Mouse (Mus musculus): Measurements from ENCODE around the gene Bpifb1. TPM values are rescaled to one million over a fixed set of nuclear protein-coding genes. Genes with fewer than 3 reads are reported as not detected.
"Not testable (repeated sequence)": the region's sequence is repeated elsewhere in the genome, so short reads cannot be mapped to it uniquely, and the experiment has no call there.

Bpifb1 gene
- polyA plus RNA-seq, 1 experiment from 2014 or later = not detected

- 87% methylated on average over 5 of the region's 5 CpGs for WGBS
- Histone ChIP-seq H3K4me3 (no peak overlapping the region), H3K27me3 (replicated peaks; ENCODE audit: low read depth, poor library complexity, severe bottlenecking) (no peaks in the 10 kb centered on the region), H3K27ac (replicated peaks) (no peak overlapping the region), H3K9me3 (no peaks in the 10 kb centered on the region), H3K36me3 (replicated peaks) (no peaks in the 10 kb centered on the region), H3K4me1 (peaks cover 22% of the 10 kb centered on the region)
- no peak for DNase-seq (ENCODE audit: low spot score)
Observed at GRCm38 (mm10) chr2:154219950-154220349, 29.3 kb downstream of the Bpifb1 start.

- H3K9me3 ChIP-seq = no peaks in the 10 kb centered on the region
- H3K4me3 ChIP-seq = peak within 1 kb of the TSS; percentile 36; the same call in 1 of the 2 replicates
- 3% methylated on average over 14 of the region's 14 CpGs for WGBS
- H3K27me3 ChIP-seq (replicated peaks; ENCODE audit: low read depth, poor library complexity, severe bottlenecking) = no peaks in the 10 kb centered on the region
- no peaks in the 10 kb centered on the region for H3K36me3 ChIP-seq (replicated peaks)
- peak within 1 kb of the TSS; percentile 37; the same call in 1 of the 2 replicates for H3K27ac ChIP-seq (replicated peaks)
- DNase-seq (ENCODE audit: low spot score) = peak; percentile 69
- H3K4me1 ChIP-seq = peaks cover 27% of the 10 kb centered on the region
Observed at GRCm38 (mm10) chr2:154223265-154223916, 32.8 kb downstream of the Bpifb1 start, which contains the start of gene Bpifb5. TSS of gene Bpifb5 (plus strand) at chr2:154223742.

- DNase-seq (ENCODE audit: low spot score) = peak; percentile 31
- H3K36me3 ChIP-seq (replicated peaks) = no peaks in the 10 kb centered on the region
- peaks cover 27% of the 10 kb centered on the region for H3K4me1 ChIP-seq
- 4% methylated on average over 2 of the region's 2 CpGs for WGBS
- peak overlapping the region; percentile 37; the same call in 1 of the 2 replicates for H3K27ac ChIP-seq (replicated peaks)
- no peaks in the 10 kb centered on the region for H3K27me3 ChIP-seq (replicated peaks; ENCODE audit: low read depth, poor library complexity, severe bottlenecking)
- peak overlapping the region; percentile 36; the same call in 1 of the 2 replicates for H3K4me3 ChIP-seq
- H3K9me3 ChIP-seq = no peaks in the 10 kb centered on the region
Observed at GRCm38 (mm10) chr2:154223917-154224273, 33.3 kb downstream of the Bpifb1 start.

- Histone ChIP-seq H3K36me3 (replicated peaks) (no peaks in the 10 kb centered on the region), H3K27ac (replicated peaks) (peak overlapping the region; percentile 2; the same call in 1 of the 2 replicates), H3K4me1 (peaks cover 27% of the 10 kb centered on the region), H3K4me3 (no peak overlapping the region), H3K9me3 (no peaks in the 10 kb centered on the region), H3K27me3 (replicated peaks; ENCODE audit: low read depth, poor library complexity, severe bottlenecking) (no peaks in the 10 kb centered on the region)
- WGBS = 65% methylated on average over 4 of the region's 4 CpGs
- DNase-seq (ENCODE audit: low spot score) = peak; percentile 16
Observed at GRCm38 (mm10) chr2:154226991-154227390, 36.4 kb downstream of the Bpifb1 start.

- Histone ChIP-seq H3K27me3 (replicated peaks; ENCODE audit: low read depth, poor library complexity, severe bottlenecking) (no peaks in the 10 kb centered on the region), H3K4me1 (peaks cover 23% of the 10 kb centered on the region), H3K4me3 (no peak overlapping the region), H3K9me3 (no peaks in the 10 kb centered on the region), H3K27ac (replicated peaks) (no peak overlapping the region), H3K36me3 (replicated peaks) (no peaks in the 10 kb centered on the region)
- WGBS = 89% methylated on average over 5 of the region's 5 CpGs
- DNase-seq (ENCODE audit: low spot score) = no peak
Observed at GRCm38 (mm10) chr2:154227830-154228229, 37.2 kb downstream of the Bpifb1 start.

- no peaks in the 10 kb centered on the region for H3K4me1 ChIP-seq
- no peaks in the 10 kb centered on the region for H3K9me3 ChIP-seq
- 91% methylated on average over 6 of the region's 6 CpGs for WGBS
- H3K27me3 ChIP-seq (replicated peaks; ENCODE audit: low read depth, poor library complexity, severe bottlenecking) = no peaks in the 10 kb centered on the region
- no peaks in the 10 kb centered on the region for H3K36me3 ChIP-seq (replicated peaks)
- no peak overlapping the region for H3K4me3 ChIP-seq
- H3K27ac ChIP-seq (replicated peaks) = no peak overlapping the region
- no peak for DNase-seq (ENCODE audit: low spot score)
Observed at GRCm38 (mm10) chr2:154233426-154233825, 42.8 kb downstream of the Bpifb1 start.

GRCm38 (mm10) chr2:154240771-154241170 lies 50.2 kb downstream of the Bpifb1 start:
- WGBS = 91% methylated on average over 6 of the region's 6 CpGs
- Histone ChIP-seq H3K4me3 (no peak overlapping the region), H3K27ac (replicated peaks) (no peak overlapping the region), H3K27me3 (replicated peaks; ENCODE audit: low read depth, poor library complexity, severe bottlenecking) (no peaks in the 10 kb centered on the region), H3K36me3 (replicated peaks) (no peaks in the 10 kb centered on the region), H3K4me1 (no peaks in the 10 kb centered on the region), H3K9me3 (no peaks in the 10 kb centered on the region)
- DNase-seq (ENCODE audit: low spot score) = no peak

- 94% methylated on average over 11 of the region's 12 CpGs for WGBS
- H3K4me1 ChIP-seq; H3K4me3 ChIP-seq; H3K27ac ChIP-seq (replicated peaks); DNase-seq (ENCODE audit: low spot score); H3K27me3 ChIP-seq (replicated peaks; ENCODE audit: low read depth, poor library complexity, severe bottlenecking); H3K9me3 ChIP-seq; H3K36me3 ChIP-seq (replicated peaks): not testable (repeated sequence)
Observed at GRCm38 (mm10) chr2:154242726-154243125, 52.1 kb downstream of the Bpifb1 start.

- Histone ChIP-seq H3K27me3 (replicated peaks; ENCODE audit: low read depth, poor library complexity, severe bottlenecking) (no peaks in the 10 kb centered on the region), H3K36me3 (replicated peaks) (no peaks in the 10 kb centered on the region), H3K4me3 (no peak overlapping the region), H3K4me1 (no peaks in the 10 kb centered on the region), H3K27ac (replicated peaks) (no peak overlapping the region), H3K9me3 (no peaks in the 10 kb centered on the region)
- DNase-seq (ENCODE audit: low spot score) = no peak
- WGBS = 91% methylated on average over 10 of the region's 10 CpGs
Observed at GRCm38 (mm10) chr2:154243356-154244036, 52.9 kb downstream of the Bpifb1 start.

GRCm38 (mm10) chr2:154245322-154245721 lies 54.7 kb downstream of the Bpifb1 start:
- H3K9me3 ChIP-seq = no peaks in the 10 kb centered on the region
- H3K36me3 ChIP-seq (replicated peaks) = no peaks in the 10 kb centered on the region
- DNase-seq (ENCODE audit: low spot score) = no peak
- no peaks in the 10 kb centered on the region for H3K4me1 ChIP-seq
- no peak overlapping the region for H3K27ac ChIP-seq (replicated peaks)
- no peak overlapping the region for H3K4me3 ChIP-seq
- 91% methylated on average over 5 of the region's 5 CpGs for WGBS
- no peaks in the 10 kb centered on the region for H3K27me3 ChIP-seq (replicated peaks; ENCODE audit: low read depth, poor library complexity, severe bottlenecking)

GRCm38 (mm10) chr2:154255254-154255653 lies 64.6 kb downstream of the Bpifb1 start:
- not testable (repeated sequence) for H3K4me3 ChIP-seq; H3K36me3 ChIP-seq (replicated peaks); DNase-seq (ENCODE audit: low spot score); H3K4me1 ChIP-seq; H3K9me3 ChIP-seq; H3K27me3 ChIP-seq (replicated peaks; ENCODE audit: low read depth, poor library complexity, severe bottlenecking); H3K27ac ChIP-seq (replicated peaks)
- 85% methylated on average over 2 of the region's 4 CpGs for WGBS

GRCm38 (mm10) chr2:154255770-154256169 lies 65.2 kb downstream of the Bpifb1 start:
- Histone ChIP-seq H3K4me3 (no peak overlapping the region), H3K27ac (replicated peaks) (no peak overlapping the region), H3K36me3 (replicated peaks) (no peaks in the 10 kb centered on the region), H3K27me3 (replicated peaks; ENCODE audit: low read depth, poor library complexity, severe bottlenecking) (no peaks in the 10 kb centered on the region), H3K4me1 (no peaks in the 10 kb centered on the region), H3K9me3 (no peaks in the 10 kb centered on the region)
- 82% methylated on average over 4 of the region's 4 CpGs for WGBS
- DNase-seq (ENCODE audit: low spot score) = no peak

GRCm38 (mm10) chr2:154257554-154257953 lies 66.9 kb downstream of the Bpifb1 start, which contains the start of gene Bpifb9a:
TSS of gene Bpifb9a (plus strand) at chr2:154257854.
- not testable (repeated sequence) for H3K9me3 ChIP-seq; H3K4me1 ChIP-seq; DNase-seq (ENCODE audit: low spot score); H3K27ac ChIP-seq (replicated peaks); H3K4me3 ChIP-seq; H3K27me3 ChIP-seq (replicated peaks; ENCODE audit: low read depth, poor library complexity, severe bottlenecking); H3K36me3 ChIP-seq (replicated peaks)
- WGBS = 80% methylated on average over 5 of the region's 5 CpGs

All from embryonic facial prominence, embryonic 10.5 days (tissue).